Mouse (Mus musculus) 416B (cell line): ENCODE measurements around the gene Cd247.

Experiments
- DNase-seq: peaks from one replicate; pipeline ENCODE4 v3.0.0; 2011; ENCODE audit warnings: low read depth

Cd247 gene

GRCm38 (mm10) chr1:165909471-165909870 lies 121.0 kb downstream of the Cd247 start:
- DNase-seq, result no peak

- DNase-seq, result no peak
These were observed 125.4 kb downstream of the Cd247 start for GRCm38 (mm10) chr1:165913720-165914415.

- DNase-seq, result no peak
These were observed 125.9 kb downstream of the Cd247 start for GRCm38 (mm10) chr1:165914416-165914801.

- no peak for DNase-seq
These were observed 132.5 kb downstream of the Cd247 start for GRCm38 (mm10) chr1:165921026-165921425.

GRCm38 (mm10) chr1:165922488-165922887 lies 134.0 kb downstream of the Cd247 start:
- no peak for DNase-seq

- DNase-seq, result no peak
These were observed 136.7 kb downstream of the Cd247 start for GRCm38 (mm10) chr1:165925207-165925606.
